Mouse (Mus musculus): Measurements from ENCODE around the gene Chrnb2.

Chrnb2 gene

DNA sequence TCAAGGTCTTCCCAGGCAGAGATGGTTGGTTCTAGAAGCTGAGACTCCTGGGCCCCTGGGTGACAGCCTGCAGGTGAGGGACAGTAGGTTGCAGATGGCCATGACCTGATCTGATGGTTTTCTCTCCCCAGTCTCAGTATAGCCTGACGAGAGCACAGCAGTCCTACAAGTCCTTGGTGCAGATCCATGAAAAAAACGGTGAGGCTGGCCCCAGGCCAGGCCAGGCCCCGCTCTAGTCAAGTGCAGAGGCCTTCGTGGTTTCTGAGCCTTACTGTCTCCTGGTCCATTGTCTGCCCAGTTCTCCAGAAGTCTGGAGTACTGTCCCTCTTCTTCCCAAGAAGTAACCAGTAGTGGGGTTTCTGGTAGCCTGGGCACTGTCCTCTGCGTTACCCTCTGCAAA lies 17.2 kb upstream of the Chrnb2 start:
- in situ Hi-C loops (cut with MboI; ENCODE audit: unreplicated experiment in 2 of 2), result loop anchor here (10.0 kb wide), 2 partner anchors 183 to 293 kb away; partner anchors contain the start of genes Atp8b2 (in 1 of the 2) and Tpm3 (in 1 of the 2)

DNA sequence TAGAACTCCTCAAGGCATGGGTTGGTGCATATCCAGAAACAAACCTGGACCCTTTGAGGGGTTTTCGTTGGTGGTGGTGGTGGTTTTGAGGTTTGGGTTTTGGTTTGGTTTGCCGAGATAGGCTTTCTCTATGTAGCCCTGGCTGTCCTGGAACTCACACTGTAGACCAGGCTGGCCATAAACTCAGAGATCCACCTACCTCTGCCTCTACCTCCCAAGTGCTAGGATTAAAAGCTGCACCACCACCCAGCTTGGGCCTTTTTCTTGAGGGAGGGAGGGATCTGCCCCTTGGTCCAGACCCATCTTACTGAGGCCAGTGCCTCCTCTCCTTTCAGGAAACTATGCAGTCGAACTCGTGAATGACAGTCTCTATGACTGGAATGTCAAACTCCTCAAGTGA lies 15.7 kb upstream of the Chrnb2 start:
- in situ Hi-C loops (cut with MboI; ENCODE audit: unreplicated experiment in 2 of 2), result loop anchor here (10.0 kb wide), 2 partner anchors 185 to 295 kb away; partner anchors contain the start of genes Atp8b2 (in 1 of the 2) and Tpm3 (in 1 of the 2)

DNA sequence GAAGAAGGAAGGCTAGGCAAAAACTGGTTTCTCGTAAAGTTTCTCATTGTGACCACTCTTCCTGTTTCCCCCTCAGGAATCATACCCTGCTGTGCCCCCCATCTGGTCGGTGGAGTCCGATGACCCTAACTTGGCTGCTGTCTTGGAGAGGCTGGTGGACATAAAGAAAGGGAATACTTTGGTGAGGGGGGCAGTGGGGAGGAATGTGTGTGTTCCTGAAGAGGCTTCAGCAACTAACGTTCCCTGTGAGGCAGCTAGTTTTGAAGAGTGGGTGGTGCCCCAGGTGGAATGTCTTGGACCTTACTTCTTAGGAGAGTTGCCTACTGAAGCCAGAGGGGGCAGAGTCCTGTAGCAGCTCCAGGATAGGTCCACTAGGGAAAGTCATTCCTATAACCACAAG lies 11.6 kb upstream of the Chrnb2 start:
- in situ Hi-C loops (cut with MboI; ENCODE audit: unreplicated experiment in 2 of 2), result loop anchor here in 1 of 2 experiments (10.0 kb wide), 1 partner anchor 531 kb away; the partner anchor contains the start of genes Krtcap2 and Trim46

DNA sequence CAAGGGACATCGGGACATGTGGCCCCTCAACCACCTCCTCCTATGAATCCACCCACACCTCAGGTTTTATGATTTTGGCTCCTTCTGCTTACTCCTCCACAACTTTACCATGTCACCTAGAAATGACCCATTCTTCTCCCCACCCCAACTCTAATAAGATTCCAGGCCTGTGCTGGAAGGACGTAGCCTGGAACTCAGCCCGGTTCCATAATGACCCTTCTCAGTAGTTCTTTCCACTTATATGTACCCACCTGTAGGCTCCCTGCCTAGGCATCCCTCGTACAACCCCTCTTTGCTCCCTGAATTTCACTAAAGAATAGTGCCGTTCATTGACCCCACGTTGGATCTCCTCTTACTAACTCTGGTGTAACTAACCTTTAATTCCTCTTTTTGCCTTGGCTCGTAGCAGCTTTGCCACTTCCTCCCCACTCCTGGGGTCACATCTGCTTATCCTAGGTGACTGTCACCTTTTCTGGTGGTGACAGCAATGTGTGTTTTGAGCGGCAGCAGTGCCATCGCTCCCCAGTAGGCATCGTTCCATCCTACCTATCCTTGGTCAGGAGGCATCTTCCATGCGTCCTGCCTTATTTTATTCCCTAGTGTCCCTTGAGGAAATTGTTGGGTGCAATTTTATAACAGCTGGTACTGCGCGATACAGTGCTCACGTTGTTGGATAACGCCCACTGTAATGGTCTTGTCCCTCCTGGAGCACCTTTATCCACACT lies 10.0 kb upstream of the Chrnb2 start:
- in situ Hi-C loops (cut with MboI; ENCODE audit: unreplicated experiment in 2 of 2), result loop anchor here (5.0 to 25.0 kb wide), 4 partner anchors 42 to 530 kb away; partner anchors contain the start of genes Adam15 (in 2 of the 2), Efna4 (in 2 of the 2), Kcnn3 (in 1 of the 2) and Krtcap2 (in 1 of the 2)

DNA sequence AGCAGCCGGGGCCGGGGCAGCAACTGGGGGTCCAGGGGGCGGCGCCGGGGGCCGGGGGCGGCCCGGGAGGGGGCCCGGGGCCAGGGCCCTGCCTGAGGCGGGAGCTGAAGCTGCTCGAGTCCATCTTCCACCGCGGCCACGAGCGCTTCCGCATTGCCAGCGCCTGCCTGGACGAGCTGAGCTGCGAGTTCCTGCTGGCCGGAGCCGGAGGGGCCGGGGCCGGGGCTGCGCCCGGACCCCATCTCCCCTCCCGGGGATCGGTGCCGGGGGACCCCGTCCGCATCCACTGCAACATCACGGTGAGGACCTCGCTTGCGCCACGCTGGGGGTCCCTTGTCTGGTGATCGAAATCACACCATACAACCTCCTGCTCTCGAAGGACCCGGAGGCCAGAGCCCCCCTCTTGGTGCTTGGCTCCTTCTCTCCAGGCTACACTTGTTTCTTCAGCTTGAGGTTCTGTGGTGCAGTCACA lies 9.3 kb upstream of the Chrnb2 start:
- in situ Hi-C loops (cut with MboI; ENCODE audit: unreplicated experiment in 2 of 2), result loop anchor here (5.0 to 25.0 kb wide), 4 partner anchors 41 to 529 kb away; partner anchors contain the start of genes Adam15 (in 2 of the 2), Efna4 (in 2 of the 2), Kcnn3 (in 1 of the 2) and Krtcap2 (in 1 of the 2)

DNA sequence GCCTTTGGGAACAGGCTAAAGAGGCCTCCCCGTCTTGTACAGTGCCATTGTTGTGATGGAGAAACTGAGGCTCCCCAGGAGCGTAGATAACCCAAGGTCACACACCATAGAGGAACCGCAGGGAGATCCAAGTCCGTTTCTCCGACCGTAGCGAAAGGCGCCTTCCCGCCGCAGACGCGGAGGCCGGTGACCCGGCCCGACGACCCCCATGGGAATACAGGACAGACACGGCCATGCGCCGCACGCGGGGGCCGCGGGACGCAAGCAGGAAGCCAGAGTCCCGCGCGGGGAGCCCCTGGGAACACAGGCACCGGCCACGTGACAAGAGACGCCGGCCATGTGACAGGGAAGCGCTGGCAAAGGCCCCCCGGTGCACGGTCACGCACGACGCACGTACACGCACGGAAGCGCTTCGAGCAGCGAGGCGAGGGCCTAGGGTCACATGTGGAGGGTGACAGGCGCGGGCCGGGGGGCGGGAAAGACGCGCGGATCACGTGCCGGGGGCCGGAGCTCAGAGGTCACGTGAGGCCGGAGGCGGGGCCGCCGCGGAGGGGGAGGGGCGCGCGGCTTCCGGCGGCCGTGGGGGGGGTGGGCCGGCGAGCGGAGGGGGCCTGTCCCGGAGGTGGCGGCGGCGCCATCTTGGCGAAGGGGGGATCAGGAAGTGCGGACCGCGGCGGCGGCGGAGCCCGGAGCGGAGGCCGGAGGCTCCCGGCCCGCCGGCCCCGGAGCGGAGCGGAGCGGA lies 8.7 kb upstream of the Chrnb2 start, which contains the start of gene Ube2q1:
Gene Ube2q1, plus strand, starts transcription at position 649 of the 742 bp plus-strand sequence.
- in situ Hi-C loops (cut with MboI; ENCODE audit: unreplicated experiment in 2 of 2), result loop anchor here (5.0 to 25.0 kb wide), 4 partner anchors 41 to 528 kb away; partner anchors contain the start of genes Adam15 (in 2 of the 2), Efna4 (in 2 of the 2), Kcnn3 (in 1 of the 2) and Krtcap2 (in 1 of the 2)

DNA sequence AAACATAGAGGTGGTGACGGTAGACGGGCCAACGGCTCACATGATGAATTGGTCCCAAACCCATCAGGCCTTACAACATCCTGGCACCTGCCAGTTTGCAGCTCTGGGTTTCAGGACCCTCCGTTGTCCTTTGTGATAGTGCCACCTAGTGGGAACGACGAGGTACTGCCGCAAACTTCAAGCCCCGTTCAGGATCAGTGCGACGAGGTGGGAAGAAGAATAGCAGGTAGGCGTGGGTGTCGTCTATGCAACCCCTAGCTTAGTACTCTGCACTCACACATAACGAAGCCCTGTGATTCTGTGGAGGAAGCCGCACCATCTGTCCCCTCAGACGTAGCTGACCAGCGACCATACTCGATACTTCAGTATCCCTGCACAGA lies 8.1 kb upstream of the Chrnb2 start:
- in situ Hi-C loops (cut with MboI; ENCODE audit: unreplicated experiment in 2 of 2), result loop anchor here (5.0 to 25.0 kb wide), 4 partner anchors 40 to 528 kb away; partner anchors contain the start of genes Adam15 (in 2 of the 2), Efna4 (in 2 of the 2), Kcnn3 (in 1 of the 2) and Krtcap2 (in 1 of the 2)

DNA sequence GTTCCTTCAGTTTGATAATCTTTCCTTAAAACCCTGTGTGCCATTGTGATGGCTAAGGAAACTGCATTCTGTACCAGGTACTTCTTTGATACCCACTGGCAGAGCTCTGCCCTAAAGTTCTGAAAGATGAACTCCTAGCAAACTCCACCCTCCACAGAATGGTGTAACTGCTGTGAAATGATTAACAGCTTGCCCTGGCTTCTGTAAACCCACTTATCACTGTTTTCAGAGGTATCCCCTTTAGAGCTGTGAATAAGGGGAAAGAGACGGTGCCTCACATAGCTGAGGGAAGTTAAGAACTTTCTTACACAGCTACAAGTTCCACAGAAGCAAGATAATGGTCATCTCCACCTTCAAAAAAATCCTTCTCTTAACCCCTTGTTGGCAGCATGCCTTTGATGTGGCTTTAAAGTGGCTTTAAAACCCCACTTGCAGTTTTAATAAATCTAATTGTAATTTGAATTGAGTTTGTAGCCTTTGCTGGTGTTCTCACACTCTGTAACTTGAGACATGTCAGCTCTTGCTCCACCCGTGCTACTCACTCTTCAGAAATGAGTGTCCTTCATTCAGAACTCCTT lies 6.1 kb upstream of the Chrnb2 start:
- in situ Hi-C loops (cut with MboI; ENCODE audit: unreplicated experiment in 2 of 2), result loop anchor here (5.0 to 25.0 kb wide), 4 partner anchors 38 to 526 kb away; partner anchors contain the start of genes Adam15 (in 2 of the 2), Efna4 (in 2 of the 2), Kcnn3 (in 1 of the 2) and Krtcap2 (in 1 of the 2)

DNA sequence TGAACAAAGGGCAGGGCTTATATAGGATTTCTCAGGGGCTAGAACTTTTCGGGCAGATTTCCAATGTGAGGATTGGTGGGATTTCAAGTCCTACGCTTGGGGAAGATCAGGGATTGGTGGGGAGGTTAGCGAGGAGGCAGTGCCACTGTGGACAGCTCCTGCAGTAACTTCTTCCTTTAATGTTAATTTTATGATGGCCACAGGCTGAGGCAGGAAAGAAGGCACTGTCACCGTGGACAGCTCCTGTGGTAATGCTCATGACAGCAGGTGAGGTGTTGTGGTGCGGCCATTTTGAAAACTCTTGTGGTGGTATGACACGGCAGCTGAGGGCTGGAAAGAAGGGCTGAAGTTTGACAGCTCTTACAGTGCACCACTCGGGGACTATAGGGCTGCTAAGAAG lies 5.2 kb upstream of the Chrnb2 start:
- in situ Hi-C loops (cut with MboI; ENCODE audit: unreplicated experiment in 2 of 2), result loop anchor here (5.0 to 25.0 kb wide), 4 partner anchors 37 to 432 kb away; partner anchors contain the start of genes Adam15 (in 2 of the 2), Efna4 (in 2 of the 2) and Kcnn3 (in 1 of the 2)

DNA sequence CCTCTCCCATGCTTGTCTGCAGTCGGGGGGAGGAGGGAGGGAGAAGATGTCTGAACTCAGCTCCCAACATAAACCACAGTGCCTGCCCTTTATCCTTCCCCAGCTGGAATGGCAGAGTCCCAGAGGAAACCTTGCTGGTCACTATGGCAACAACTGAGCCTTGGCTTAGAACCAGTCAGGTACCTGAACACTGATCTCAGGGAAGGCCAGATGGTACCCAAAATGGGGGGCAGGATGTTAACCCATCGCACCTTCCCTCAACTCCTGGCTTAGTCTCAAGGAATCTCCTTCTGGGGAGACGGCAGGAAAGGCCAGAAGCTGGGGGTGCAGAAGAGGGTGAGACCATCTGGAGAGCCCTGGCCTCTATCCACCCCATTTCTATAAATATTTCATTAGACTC lies 4.6 kb downstream of the Chrnb2 start:
- in situ Hi-C loops (cut with MboI; ENCODE audit: unreplicated experiment in 2 of 2), result loop anchor here (10.0 to 25.0 kb wide), 3 partner anchors 245 to 422 kb away; partner anchors contain the start of genes Adam15 (in 2 of the 2), Efna4 (in 2 of the 2) and Kcnn3 (in 1 of the 2)

DNA sequence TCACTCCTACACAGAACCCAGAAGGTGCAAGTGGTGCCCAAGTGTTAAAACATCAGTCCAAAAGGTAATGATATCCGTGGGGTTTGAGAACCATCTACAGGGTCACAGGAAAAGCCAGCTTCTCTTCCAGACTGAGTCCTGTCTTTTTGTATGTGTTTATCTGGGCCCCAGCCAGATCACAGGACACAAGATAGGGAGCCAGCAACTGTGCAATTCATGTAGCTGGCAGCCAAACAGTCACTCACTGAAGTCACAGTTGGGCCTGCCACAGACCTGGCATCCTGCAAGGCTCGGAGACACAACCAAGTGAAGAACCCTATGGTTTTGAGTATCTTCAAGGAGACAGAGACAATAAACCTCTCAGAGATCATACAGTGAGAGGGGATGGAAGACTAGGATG lies 6.6 kb downstream of the Chrnb2 start:
- in situ Hi-C loops (cut with MboI; ENCODE audit: unreplicated experiment in 2 of 2), result loop anchor here (25.0 kb wide), 2 partner anchors 246 to 421 kb away; partner anchors contain the start of genes Adam15 (in 2 of the 2), Efna4 (in 2 of the 2) and Kcnn3 (in 1 of the 2)

DNA sequence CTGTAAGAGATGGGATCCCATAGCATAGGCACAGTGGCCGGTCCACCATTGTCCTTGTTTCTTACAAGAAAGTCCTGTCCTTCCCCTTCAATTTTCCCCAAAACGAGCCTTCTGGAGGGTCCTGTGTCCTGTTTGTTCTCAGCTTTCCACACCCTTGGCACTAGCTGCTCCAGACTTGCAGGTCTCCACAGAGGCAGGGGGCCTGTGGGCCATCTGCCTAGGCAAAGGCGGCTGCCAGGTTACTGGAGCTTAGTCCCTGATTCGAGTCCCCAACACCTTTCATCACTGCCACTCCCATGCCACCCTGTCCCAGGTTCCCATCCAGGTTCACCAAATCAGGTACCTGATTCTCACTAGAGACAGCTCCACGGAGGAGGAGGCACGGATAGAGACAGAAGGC lies 9.1 kb downstream of the Chrnb2 start:
- in situ Hi-C loops (cut with MboI; ENCODE audit: unreplicated experiment in 2 of 2), result loop anchor here (25.0 kb wide), 2 partner anchors 243 to 418 kb away; partner anchors contain the start of genes Adam15 (in 2 of the 2), Efna4 (in 2 of the 2) and Kcnn3 (in 1 of the 2)

DNA sequence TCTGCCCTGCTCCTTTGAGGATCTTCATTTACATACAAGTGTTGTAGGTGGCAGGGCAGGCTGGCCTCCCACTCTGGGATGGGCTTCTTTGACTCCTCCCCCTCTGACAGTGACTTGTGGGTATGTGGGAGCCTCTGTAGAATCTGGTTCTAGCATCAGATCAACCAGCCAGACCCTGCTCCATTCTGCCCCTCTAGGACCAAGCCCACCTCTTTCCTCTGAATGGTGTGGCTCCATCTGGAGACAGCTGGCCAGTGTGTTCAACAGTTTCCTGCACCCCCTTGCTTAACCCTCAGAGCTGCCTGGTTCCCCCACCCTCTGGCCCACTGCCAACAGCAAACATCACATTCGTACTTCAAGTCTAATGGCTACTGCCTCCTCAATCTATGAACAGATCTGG lies 12.1 kb downstream of the Chrnb2 start:
- in situ Hi-C loops (cut with MboI; ENCODE audit: unreplicated experiment in 2 of 2), result loop anchor here (25.0 kb wide), 2 partner anchors 240 to 415 kb away; partner anchors contain the start of genes Adam15 (in 2 of the 2), Efna4 (in 2 of the 2) and Kcnn3 (in 1 of the 2)

DNA sequence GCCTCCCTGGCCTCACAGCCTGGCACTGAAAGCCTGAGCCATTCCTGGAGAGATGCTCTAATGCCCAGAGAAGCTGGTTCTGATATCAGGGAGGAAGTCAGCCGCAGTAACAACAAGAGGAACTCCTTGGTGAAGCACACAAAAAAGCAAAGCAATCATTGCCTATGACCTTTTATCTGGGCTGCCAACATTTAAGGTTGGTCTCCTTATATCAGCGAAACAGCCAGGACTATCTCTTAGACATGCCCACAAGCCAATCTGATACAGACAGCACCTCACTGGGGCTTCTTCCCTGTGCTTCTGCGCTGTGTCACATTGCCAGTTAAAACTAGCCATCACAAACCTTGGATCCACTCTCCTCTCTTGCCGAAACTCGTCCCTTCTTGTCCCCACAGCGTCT lies 25.9 kb downstream of the Chrnb2 start:
- in situ Hi-C loops (cut with MboI; ENCODE audit: unreplicated experiment in 2 of 2), result no loop called here

DNA sequence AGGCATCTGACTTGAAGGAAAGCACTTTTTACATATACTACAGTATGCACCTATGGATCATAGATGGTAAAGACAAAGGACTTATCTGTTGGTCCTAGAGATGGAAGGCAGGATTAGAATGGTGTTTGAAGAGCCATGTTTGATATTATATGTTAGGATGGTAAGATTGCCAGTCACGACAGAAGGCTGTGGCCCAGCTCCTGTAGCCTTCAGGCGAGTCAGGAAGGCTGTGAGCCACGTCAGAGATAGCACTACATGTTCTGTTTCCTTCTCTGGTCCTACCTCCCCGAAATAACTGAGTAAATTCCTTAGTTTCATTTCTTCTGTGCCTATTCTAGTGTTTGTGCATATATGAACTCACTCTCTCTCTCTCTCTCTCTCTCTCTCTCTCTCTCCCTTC lies 32.3 kb downstream of the Chrnb2 start:
- in situ Hi-C loops (cut with MboI; ENCODE audit: unreplicated experiment in 2 of 2), result loop anchor here (5.0 kb wide), 2 partner anchors 35 to 40 kb away; partner anchors contain the start of gene Ube2q1 (in 1 of the 2)

DNA sequence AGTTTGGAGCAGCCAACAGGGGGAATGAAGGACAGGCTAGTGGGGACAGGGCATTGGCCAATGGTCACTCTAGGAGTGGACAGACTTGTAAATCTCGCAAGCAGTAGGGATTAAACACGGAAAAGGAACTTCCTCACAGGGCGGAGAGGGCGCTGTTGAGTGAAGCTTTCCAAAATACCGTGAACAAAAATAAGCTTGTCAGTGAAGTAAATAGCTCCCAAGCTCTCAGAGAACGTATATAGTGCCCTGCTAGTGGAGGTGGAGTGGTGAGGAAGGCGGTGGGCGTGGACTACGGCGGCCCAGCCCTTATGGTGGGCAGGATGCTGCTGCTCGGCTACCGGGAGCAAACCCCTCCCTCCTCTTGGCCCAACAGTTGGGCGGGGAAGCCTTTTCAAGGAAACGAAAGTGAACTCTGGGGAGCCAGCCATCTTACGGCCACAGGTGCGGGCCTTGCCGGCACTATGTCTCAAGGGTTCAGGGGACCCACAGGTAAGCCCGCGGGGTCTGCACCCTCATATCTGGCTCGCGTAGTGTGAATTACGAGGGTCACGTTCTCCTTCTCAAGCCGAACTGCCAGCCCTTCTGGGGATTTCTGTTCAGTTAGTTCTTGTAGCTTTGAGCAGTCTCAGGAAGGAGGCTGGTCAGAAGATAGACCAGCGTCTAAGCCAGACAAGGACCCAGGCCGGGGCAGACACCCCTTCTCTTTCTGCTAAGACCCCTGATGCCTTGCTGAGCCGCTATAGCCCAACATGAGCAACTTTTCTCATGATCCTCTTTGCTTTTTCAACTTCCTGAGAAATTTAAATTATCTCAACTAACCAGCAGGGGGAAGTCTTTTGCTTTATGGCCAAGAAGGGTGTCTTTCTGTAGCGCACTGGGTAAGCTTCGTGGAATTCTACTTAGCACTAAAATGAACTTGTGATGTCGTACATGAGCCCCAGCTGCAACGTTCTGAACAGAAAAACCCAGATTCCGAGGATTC lies 33.8 kb downstream of the Chrnb2 start:
- in situ Hi-C loops (cut with MboI; ENCODE audit: unreplicated experiment in 2 of 2), result loop anchor here (5.0 kb wide), 2 partner anchors 37 to 42 kb away; partner anchors contain the start of gene Ube2q1 (in 1 of the 2)

DNA sequence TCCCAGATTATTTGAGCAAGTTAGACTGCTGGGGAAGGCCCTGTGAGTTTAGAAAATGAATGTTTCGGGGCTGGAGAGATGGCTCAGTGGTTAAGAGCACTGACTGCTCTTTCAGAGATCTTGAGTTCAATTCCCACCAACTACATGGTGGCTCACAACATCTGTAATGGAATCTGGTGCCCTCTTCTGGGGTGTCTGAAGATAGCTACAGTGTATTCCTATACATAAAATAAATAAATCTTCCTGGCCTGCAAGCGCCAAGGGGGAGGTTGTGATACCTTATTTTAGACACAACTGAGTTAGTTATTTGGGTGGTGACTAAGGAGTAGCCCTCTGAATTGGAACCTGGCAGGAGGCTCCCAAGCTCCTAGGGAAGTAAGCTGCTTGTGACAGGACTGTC lies 35.6 kb downstream of the Chrnb2 start:
- in situ Hi-C loops (cut with MboI; ENCODE audit: unreplicated experiment in 2 of 2), result no loop called here

DNA sequence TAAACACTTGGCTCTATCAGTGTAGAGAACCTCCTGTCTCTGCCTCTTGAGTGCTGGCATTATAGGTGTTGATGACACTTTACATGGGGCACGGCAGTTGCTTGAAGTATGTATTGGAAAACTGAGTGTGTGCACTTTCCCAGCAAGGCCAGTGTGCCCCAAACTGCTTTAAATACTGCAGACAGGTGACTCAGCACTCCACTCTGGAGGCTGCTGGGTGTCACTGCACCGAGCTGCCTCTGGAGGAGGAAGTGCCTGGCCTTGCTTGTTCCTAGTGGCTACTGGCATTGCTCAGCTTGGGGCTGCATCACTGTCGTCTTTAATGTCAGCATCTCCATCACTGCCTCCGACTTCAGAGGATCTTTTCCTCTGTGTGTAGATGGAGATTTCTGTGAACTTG lies 37.4 kb downstream of the Chrnb2 start:
- in situ Hi-C loops (cut with MboI; ENCODE audit: unreplicated experiment in 2 of 2), result no loop called here
